In genomic region chr6:70911668-70912395, GRCm38 (mm10) we compare ENCODE assay signal across 8 mouse cellular contexts. TPM values are rescaled to one million over a fixed set of nuclear protein-coding genes. Genes with fewer than 3 reads are reported as not detected.
DNase-seq lines count a peak whose midpoint lies in the region; ATAC-seq lines count a peak whose summit lies in the region.

No protein-coding gene starts in this region.

- no peak overlapping the region for H3K27ac ChIP-seq in forebrain, embryonic 15.5 days (replicated peaks)
- no peak overlapping the region for H3K27ac ChIP-seq in midbrain, embryonic 11.5 days (ENCODE audit: low read depth, low read length)

- H3K36me3 ChIP-seq in forebrain, embryonic 15.5 days: no peaks in the 10 kb centered on the region
- H3K36me3 ChIP-seq in midbrain, embryonic 11.5 days (ENCODE audit: control insufficient read depth, insufficient read depth, low read length): no peaks in the 10 kb centered on the region

- no peaks in the 10 kb centered on the region for H3K9me3 ChIP-seq in forebrain, embryonic 15.5 days
- no peaks in the 10 kb centered on the region for H3K9me3 ChIP-seq in midbrain, embryonic 11.5 days (ENCODE audit: control insufficient read depth, low read length)

- 0 out of 2 replicates have a peak, but pooled peaks cover 3% of the 10 kb centered on the region for H3K27me3 ChIP-seq in forebrain, embryonic 15.5 days
- no peaks in the 10 kb centered on the region; the same call in 1 of the 2 replicates for H3K27me3 ChIP-seq in midbrain, embryonic 11.5 days (ENCODE audit: control insufficient read depth, insufficient read depth, low read length)

- peak; percentile 17 for DNase-seq in embryo, embryonic 10.5 days (ENCODE audit: low spot score)
- no peak for DNase-seq in embryo, embryonic 10 days (ENCODE audit: low spot score)
- DNase-seq in brain, adult 2 months (ENCODE audit: low read depth, low spot score): peak; percentile 74
- peak; percentile 22 for DNase-seq in layer of hippocampus, adult 9-10 months (ENCODE audit: low spot score)
- DNase-seq in midbrain, embryonic 11.5 days (ENCODE audit: low spot score, missing footprints): no peak
- no peak for DNase-seq in natural killer cell, adult 2 months (ENCODE audit: low spot score in 2 of 2)

- H3K4me1 ChIP-seq in forebrain, embryonic 15.5 days: peaks cover 9% of the 10 kb centered on the region
- H3K4me1 ChIP-seq in midbrain, embryonic 11.5 days (ENCODE audit: control insufficient read depth, insufficient read depth, low read length): no peaks in the 10 kb centered on the region

- peak; percentile 81 for ATAC-seq in forebrain, embryonic 15.5 days (replicated peaks)
- no peak for ATAC-seq in midbrain, embryonic 11.5 days (ENCODE audit: low FRiP score)
- ATAC-seq in megakaryocyte progenitor cell, adult 5-6 weeks (replicated peaks; ENCODE audit: poor library complexity): no peak

- H3K9ac ChIP-seq in forebrain, embryonic 15.5 days (replicated peaks): no peak overlapping the region
- no peak overlapping the region for H3K9ac ChIP-seq in midbrain, embryonic 11.5 days (ENCODE audit: low read length)

- WGBS in forebrain, embryonic 15.5 days: 12% methylated on average over 20 of the region's 20 CpGs
- WGBS in midbrain, embryonic 11.5 days: 18% methylated on average over 20 of the region's 20 CpGs

- peak overlapping the region; percentile 42 for H3K4me2 ChIP-seq in forebrain, embryonic 15.5 days (replicated peaks)
- peak overlapping the region; percentile 24; the same call in 1 of the 2 replicates for H3K4me2 ChIP-seq in midbrain, embryonic 11.5 days

- H3K4me3 ChIP-seq in forebrain, embryonic 15.5 days: peak overlapping the region; percentile 25
- no peak overlapping the region for H3K4me3 ChIP-seq in midbrain, embryonic 11.5 days (ENCODE audit: low read depth, low read length)

RNA-seq across cellular contexts. Expression of gene Tex37, which starts 6.9 kb away (rescaled TPM):
- polyA plus RNA-seq in forebrain, embryonic 15.5 days (2015; fragmentation: Nextera tagmentation; extraction: Ambion mirVana): not detected in 2 replicates
- polyA plus RNA-seq in midbrain, embryonic 11.5 days (2014; fragmentation: Nextera tagmentation; extraction: Ambion mirVana): not detected in 2 replicates
- not detected in 2 replicates for total RNA-seq in megakaryocyte progenitor cell, adult 5-6 weeks (2015)
- total RNA-seq in megakaryocyte progenitor cell, adult 5-6 weeks (2017): not detected in 2 replicates

RNA-seq across cellular contexts. Expression of gene Foxi3, which starts 44.5 kb away (rescaled TPM):
- polyA plus RNA-seq in forebrain, embryonic 15.5 days (2015; fragmentation: Nextera tagmentation; extraction: Ambion mirVana): not detected in 2 replicates
- not detected in 2 replicates for polyA plus RNA-seq in midbrain, embryonic 11.5 days (2014; fragmentation: Nextera tagmentation; extraction: Ambion mirVana)
- total RNA-seq in megakaryocyte progenitor cell, adult 5-6 weeks (2015): not detected in 2 replicates
- not detected in 2 replicates for total RNA-seq in megakaryocyte progenitor cell, adult 5-6 weeks (2017)

Comparison
In these comparisons a context has a peak if more than half of its experiments do, and no peak if none do; other contexts are left out.
1. DNase-seq: peak in embryo, embryonic 10.5 days (single experiment), brain, adult 2 months (single experiment) and layer of hippocampus, adult 9-10 months (single experiment); none in embryo, embryonic 10 days (single experiment), midbrain, embryonic 11.5 days (single experiment) and natural killer cell, adult 2 months (0 of 2).